Mouse (Mus musculus): ENCODE measurements around the gene Baiap2. TPM values are rescaled to one million over a fixed set of nuclear protein-coding genes. Genes with fewer than 3 reads are reported as not detected.

The Baiap2 gene
- polyA plus RNA-seq, 1 experiment from 2014 or later = 21.4 TPM

DNA sequence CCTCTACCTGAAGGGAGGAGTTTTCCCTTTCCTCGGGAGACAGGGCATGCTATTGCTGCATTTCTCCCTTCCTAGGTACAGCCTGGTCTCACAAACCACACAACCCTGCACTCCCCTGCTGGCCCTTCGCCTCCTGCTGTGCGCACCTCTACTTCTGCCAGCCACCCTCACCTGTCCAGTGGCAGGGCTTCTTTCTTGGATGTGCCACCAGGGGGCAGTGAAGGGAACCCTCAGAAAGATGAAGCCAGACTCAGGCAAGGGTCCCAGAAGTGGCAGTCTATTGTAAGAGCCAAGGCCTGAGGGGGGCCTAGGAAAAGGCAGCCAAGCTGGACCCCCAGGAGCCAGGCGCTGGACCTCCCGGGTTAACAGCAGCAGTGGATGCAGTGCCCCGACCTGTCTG lies 7.1 kb upstream of the Baiap2 start:
- peak; percentile 90 for TF ChIP-seq CTCF (IDR thresholded peaks at IDR 0.05; ENCODE audit: low read depth)
- Histone ChIP-seq H3K4me3 (replicated peaks; ENCODE audit: low read depth, low read length) (no peak overlapping the region), H3K9ac (ENCODE audit: low read depth, low read length) (no peak overlapping the region), H3K4me2 (ENCODE audit: low read length) (no peak overlapping the region), H3K27me3 (ENCODE audit: insufficient read depth, low read length) (no peaks in the 10 kb centered on the region), H3K36me3 (ENCODE audit: insufficient read depth, low read length) (no peaks in the 10 kb centered on the region), H3K9me3 (replicated peaks; ENCODE audit: low read length) (no peaks in the 10 kb centered on the region), H3K4me1 (replicated peaks; ENCODE audit: insufficient read depth, low read length) (peaks cover 37% of the 10 kb centered on the region), H3K27ac (no peak overlapping the region)
- 35% methylated on average over 6 of the region's 6 CpGs for WGBS
- DNase-seq (ENCODE audit: low spot score) (peak; percentile 77), ATAC-seq (replicated peaks; ENCODE audit: low FRiP score, low read depth) (no peak)

DNA sequence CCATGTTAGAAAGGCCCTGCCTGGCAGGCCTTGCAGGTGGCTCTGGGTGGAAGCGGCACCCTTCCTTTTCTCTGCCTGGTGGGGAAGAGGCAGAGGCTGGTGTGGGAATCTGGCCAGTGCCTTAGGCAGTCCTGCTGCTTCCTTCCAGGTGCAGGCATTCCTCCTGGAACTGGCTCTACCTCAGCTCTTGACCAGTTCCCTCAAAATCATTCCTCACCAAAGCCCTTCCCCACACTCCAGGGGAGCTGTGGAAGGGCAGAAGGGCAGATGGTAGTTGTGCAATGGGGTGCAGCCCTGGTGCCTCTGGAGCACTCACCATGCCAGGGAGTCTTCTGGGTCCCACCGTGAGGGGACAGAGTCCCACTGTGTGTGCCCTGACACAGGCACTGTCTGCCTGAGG lies 6.1 kb upstream of the Baiap2 start:
- 81% methylated on average over 2 of the region's 2 CpGs for WGBS
- Histone ChIP-seq H3K27me3 (ENCODE audit: insufficient read depth, low read length) (no peaks in the 10 kb centered on the region), H3K4me1 (replicated peaks; ENCODE audit: insufficient read depth, low read length) (peaks cover 43% of the 10 kb centered on the region), H3K4me3 (replicated peaks; ENCODE audit: low read depth, low read length) (no peak overlapping the region), H3K9me3 (replicated peaks; ENCODE audit: low read length) (no peaks in the 10 kb centered on the region), H3K9ac (ENCODE audit: low read depth, low read length) (no peak overlapping the region), H3K27ac (peak overlapping the region; percentile 21; the same call in 1 of the 2 replicates), H3K4me2 (ENCODE audit: low read length) (no peak overlapping the region), H3K36me3 (ENCODE audit: insufficient read depth, low read length) (no peaks in the 10 kb centered on the region)
- no peak for DNase-seq (ENCODE audit: low spot score)
- ATAC-seq (replicated peaks; ENCODE audit: low FRiP score, low read depth) = no peak
- no peak for TF ChIP-seq CTCF (IDR thresholded peaks at IDR 0.05; ENCODE audit: low read depth)

GRCm38 (mm10) chr11:119937216-119937615 lies 5.3 kb upstream of the Baiap2 start:
- H3K27ac ChIP-seq = peak overlapping the region; percentile 92; the same call in 1 of the 2 replicates
- no peak for ATAC-seq (replicated peaks; ENCODE audit: low FRiP score, low read depth)
- no peak overlapping the region for H3K4me2 ChIP-seq (ENCODE audit: low read length)
- no peak for DNase-seq (ENCODE audit: low spot score)
- peaks cover 45% of the 10 kb centered on the region for H3K4me1 ChIP-seq (replicated peaks; ENCODE audit: insufficient read depth, low read length)
- no peaks in the 10 kb centered on the region for H3K36me3 ChIP-seq (ENCODE audit: insufficient read depth, low read length)
- H3K27me3 ChIP-seq (ENCODE audit: insufficient read depth, low read length) = no peaks in the 10 kb centered on the region
- H3K9ac ChIP-seq (ENCODE audit: low read depth, low read length) = no peak overlapping the region
- 66% methylated on average over 12 of the region's 12 CpGs for WGBS
- no peak for TF ChIP-seq CTCF (IDR thresholded peaks at IDR 0.05; ENCODE audit: low read depth)
- no peaks in the 10 kb centered on the region for H3K9me3 ChIP-seq (replicated peaks; ENCODE audit: low read length)
- no peak overlapping the region for H3K4me3 ChIP-seq (replicated peaks; ENCODE audit: low read depth, low read length)

GRCm38 (mm10) chr11:119937772-119938502 lies 4.6 kb upstream of the Baiap2 start:
- no peaks in the 10 kb centered on the region for H3K27me3 ChIP-seq (ENCODE audit: insufficient read depth, low read length)
- H3K4me2 ChIP-seq (ENCODE audit: low read length) = peak overlapping the region; percentile 25; the same call in 1 of the 2 replicates
- H3K4me3 ChIP-seq (replicated peaks; ENCODE audit: low read depth, low read length) = no peak overlapping the region
- DNase-seq (ENCODE audit: low spot score) = no peak
- H3K9ac ChIP-seq (ENCODE audit: low read depth, low read length) = 0 out of 2 replicates have a peak overlapping the region, but pooled peaks have one; percentile 27
- no peaks in the 10 kb centered on the region for H3K36me3 ChIP-seq (ENCODE audit: insufficient read depth, low read length)
- no peak for TF ChIP-seq CTCF (IDR thresholded peaks at IDR 0.05; ENCODE audit: low read depth)
- H3K4me1 ChIP-seq (replicated peaks; ENCODE audit: insufficient read depth, low read length) = peaks cover 41% of the 10 kb centered on the region
- 49% methylated on average over 19 of the region's 19 CpGs for WGBS
- H3K27ac ChIP-seq = peak overlapping the region; percentile 92
- H3K9me3 ChIP-seq (replicated peaks; ENCODE audit: low read length) = no peaks in the 10 kb centered on the region
- ATAC-seq (replicated peaks; ENCODE audit: low FRiP score, low read depth) = no peak

DNA sequence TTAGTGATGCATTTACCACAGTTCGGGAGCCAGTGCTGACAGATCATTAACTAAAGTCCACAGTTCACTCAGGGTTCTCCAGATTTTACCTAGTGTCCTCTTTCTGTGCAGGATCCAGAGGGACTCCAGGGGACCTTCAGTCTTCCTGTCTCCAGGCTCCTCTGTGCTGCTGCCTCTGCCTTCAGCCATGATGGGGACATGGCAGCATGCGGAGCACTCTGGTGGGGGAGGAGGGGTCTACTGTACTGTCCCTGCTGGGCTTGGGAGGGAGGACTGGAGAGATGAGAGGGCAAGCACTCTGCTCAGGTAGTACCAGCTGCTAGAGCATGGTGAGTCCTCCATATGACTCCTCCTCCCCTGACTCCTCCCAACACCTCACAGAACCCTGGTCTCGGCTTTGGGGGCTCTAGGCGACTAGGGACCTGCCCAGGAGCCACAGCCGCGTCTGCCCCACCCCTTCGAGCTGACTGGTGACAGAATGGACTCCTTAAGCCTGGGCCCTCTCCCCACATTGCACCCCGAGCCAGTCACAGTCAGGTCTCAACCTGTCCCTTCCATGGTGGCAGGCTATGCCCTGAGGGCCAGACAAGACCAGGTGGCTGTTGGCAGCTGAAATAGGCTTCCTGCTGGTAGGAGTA lies 3.4 kb upstream of the Baiap2 start:
- WGBS = 41% methylated on average over 8 of the region's 8 CpGs
- H3K36me3 ChIP-seq (ENCODE audit: insufficient read depth, low read length) = no peaks in the 10 kb centered on the region
- no peaks in the 10 kb centered on the region for H3K27me3 ChIP-seq (ENCODE audit: insufficient read depth, low read length)
- H3K9me3 ChIP-seq (replicated peaks; ENCODE audit: low read length) = no peaks in the 10 kb centered on the region
- no peak for ATAC-seq (replicated peaks; ENCODE audit: low FRiP score, low read depth)
- peak overlapping the region; percentile 92 for H3K27ac ChIP-seq
- peak overlapping the region; percentile 35; the same call in 1 of the 2 replicates for H3K9ac ChIP-seq (ENCODE audit: low read depth, low read length)
- no peak for DNase-seq (ENCODE audit: low spot score)
- peaks cover 41% of the 10 kb centered on the region for H3K4me1 ChIP-seq (replicated peaks; ENCODE audit: insufficient read depth, low read length)
- peak overlapping the region; percentile 25; the same call in 1 of the 2 replicates for H3K4me2 ChIP-seq (ENCODE audit: low read length)
- no peak overlapping the region for H3K4me3 ChIP-seq (replicated peaks; ENCODE audit: low read depth, low read length)
- TF ChIP-seq CTCF (IDR thresholded peaks at IDR 0.05; ENCODE audit: low read depth) = no peak

GRCm38 (mm10) chr11:119939711-119940106 lies 2.9 kb upstream of the Baiap2 start:
- Histone ChIP-seq H3K4me2 (ENCODE audit: low read length) (peak overlapping the region; percentile 25; the same call in 1 of the 2 replicates), H3K27ac (peak overlapping the region; percentile 92), H3K36me3 (ENCODE audit: insufficient read depth, low read length) (no peaks in the 10 kb centered on the region), H3K4me1 (replicated peaks; ENCODE audit: insufficient read depth, low read length) (peaks cover 41% of the 10 kb centered on the region), H3K4me3 (replicated peaks; ENCODE audit: low read depth, low read length) (no peak overlapping the region), H3K27me3 (ENCODE audit: insufficient read depth, low read length) (no peaks in the 10 kb centered on the region), H3K9me3 (replicated peaks; ENCODE audit: low read length) (no peaks in the 10 kb centered on the region), H3K9ac (ENCODE audit: low read depth, low read length) (peak overlapping the region; percentile 35; the same call in 1 of the 2 replicates)
- no peak for TF ChIP-seq CTCF (IDR thresholded peaks at IDR 0.05; ENCODE audit: low read depth)
- no peak for DNase-seq (ENCODE audit: low spot score)
- WGBS = 55% methylated on average over 4 of the region's 4 CpGs
- no peak for ATAC-seq (replicated peaks; ENCODE audit: low FRiP score, low read depth)

Measured in kidney, postnatal 0 days (tissue).